Mouse (Mus musculus): ENCODE measurements at regions not wholly inside any gene's neighbourhood (a gene's known extent, or its start where the extent isn't known, plus 50 kb on each side); places are given as distances from the start of the nearest gene placed in this dataset.

- no peak for DNase-seq
Observed at GRCm38 (mm10) chr8:128223522-128223921, 134.9 kb upstream of the Nrp1 start.

- no peak for DNase-seq
Observed at GRCm38 (mm10) chr8:128225123-128225522, 133.3 kb upstream of the Nrp1 start.

- DNase-seq, result no peak
Observed at GRCm38 (mm10) chr8:128235071-128235470, 123.3 kb upstream of the Nrp1 start.

GRCm38 (mm10) chr8:128235527-128235926 lies 122.9 kb upstream of the Nrp1 start:
- no peak for DNase-seq

GRCm38 (mm10) chr8:128236097-128236496 lies 122.3 kb upstream of the Nrp1 start:
- DNase-seq, result no peak

- DNase-seq, result peak; percentile 26
Observed at GRCm38 (mm10) chr8:128238948-128239347, 119.5 kb upstream of the Nrp1 start.

GRCm38 (mm10) chr8:128239783-128240182 lies 118.6 kb upstream of the Nrp1 start:
- peak; percentile 63 for DNase-seq

- no peak for DNase-seq
Observed at GRCm38 (mm10) chr8:128241200-128241599, 117.2 kb upstream of the Nrp1 start.

GRCm38 (mm10) chr8:128242465-128243251 lies 115.7 kb upstream of the Nrp1 start:
- no peak for DNase-seq

GRCm38 (mm10) chr8:128251723-128252122 lies 106.7 kb upstream of the Nrp1 start:
- no peak for DNase-seq

- DNase-seq, result no peak
Observed at GRCm38 (mm10) chr8:128260836-128261235, 97.6 kb upstream of the Nrp1 start.

GRCm38 (mm10) chr8:128261367-128261766 lies 97.0 kb upstream of the Nrp1 start:
- DNase-seq, result no peak

- no peak for DNase-seq
Observed at GRCm38 (mm10) chr8:128263251-128263947, 95.0 kb upstream of the Nrp1 start.

GRCm38 (mm10) chr8:128267261-128267660 lies 91.1 kb upstream of the Nrp1 start:
- peak; percentile 28 for DNase-seq

GRCm38 (mm10) chr8:128268010-128268409 lies 90.4 kb upstream of the Nrp1 start:
- no peak for DNase-seq

GRCm38 (mm10) chr8:128269546-128269945 lies 88.9 kb upstream of the Nrp1 start:
- DNase-seq, result no peak

GRCm38 (mm10) chr8:128272866-128273344 lies 85.5 kb upstream of the Nrp1 start:
- peak; percentile 92 for DNase-seq

GRCm38 (mm10) chr8:128276475-128276874 lies 81.9 kb upstream of the Nrp1 start:
- peak; percentile 13 for DNase-seq

GRCm38 (mm10) chr8:128282802-128283201 lies 75.6 kb upstream of the Nrp1 start:
- DNase-seq, result no peak

GRCm38 (mm10) chr8:128283365-128283764 lies 75.0 kb upstream of the Nrp1 start:
- DNase-seq, result no peak

GRCm38 (mm10) chr8:128284816-128285215 lies 73.6 kb upstream of the Nrp1 start:
- no peak for DNase-seq

- DNase-seq, result no peak
Observed at GRCm38 (mm10) chr8:128290076-128290475, 68.3 kb upstream of the Nrp1 start.

GRCm38 (mm10) chr8:128292394-128292793 lies 66.0 kb upstream of the Nrp1 start:
- DNase-seq, result no peak

All from adrenal gland, adult 2 months (tissue).